Mouse (Mus musculus): ENCODE measurements around the gene Frat2. TPM values are rescaled to one million over a fixed set of nuclear protein-coding genes. Genes with fewer than 3 reads are reported as not detected.

Gene Frat2
- polyA plus RNA-seq (2015; fragmentation: Illumina TruSeq; extraction: RNeasy Lipid Tissue Mini Kit (QIAGEN cat#74804); ENCODE audit: insufficient read depth, low replicate concordance) = 6.5 TPM

DNA sequence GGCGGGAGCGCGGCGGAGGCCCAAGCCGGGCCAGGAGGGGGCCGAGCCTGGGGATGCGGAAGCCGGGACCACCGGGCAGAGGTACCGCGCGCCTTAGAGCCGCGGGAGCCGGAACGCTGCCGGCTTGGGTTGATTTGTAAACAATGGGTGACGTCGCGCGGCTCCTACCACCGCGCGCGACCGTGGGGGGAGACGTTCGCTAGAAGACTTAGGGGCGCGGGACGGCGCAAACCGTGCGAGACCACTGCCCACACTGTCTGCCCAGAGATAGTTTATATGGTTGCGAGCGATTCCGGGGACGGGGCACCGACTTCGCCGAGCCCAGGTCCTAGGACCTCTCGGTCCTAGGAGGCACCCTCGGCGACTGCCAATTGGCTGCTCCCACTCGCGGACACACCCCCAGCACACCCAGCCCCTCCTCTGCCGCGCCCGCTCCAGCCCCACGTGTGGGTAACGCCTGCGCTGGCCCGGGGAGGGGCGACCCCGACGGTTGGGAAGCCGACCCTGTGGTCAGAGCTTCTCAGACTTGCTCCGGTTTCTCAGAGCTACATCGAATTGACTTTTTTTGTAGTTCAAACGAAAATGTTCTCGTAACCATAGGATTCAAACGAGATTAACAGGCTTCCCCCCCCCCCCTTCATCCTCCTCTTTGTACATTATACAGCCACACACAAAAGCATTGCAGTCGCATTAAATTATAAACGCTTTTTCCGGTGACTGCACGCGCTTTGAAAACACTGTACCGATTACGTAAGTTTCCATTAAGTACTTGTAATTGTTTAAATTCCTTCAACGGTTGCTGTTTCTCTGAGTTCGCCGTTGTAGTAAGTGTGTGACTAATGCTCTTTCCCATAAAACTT lies at the start of gene Frat2:
TSS of gene Frat2 (minus strand) at position 141 of the 860 bp plus-strand sequence.

DNA sequence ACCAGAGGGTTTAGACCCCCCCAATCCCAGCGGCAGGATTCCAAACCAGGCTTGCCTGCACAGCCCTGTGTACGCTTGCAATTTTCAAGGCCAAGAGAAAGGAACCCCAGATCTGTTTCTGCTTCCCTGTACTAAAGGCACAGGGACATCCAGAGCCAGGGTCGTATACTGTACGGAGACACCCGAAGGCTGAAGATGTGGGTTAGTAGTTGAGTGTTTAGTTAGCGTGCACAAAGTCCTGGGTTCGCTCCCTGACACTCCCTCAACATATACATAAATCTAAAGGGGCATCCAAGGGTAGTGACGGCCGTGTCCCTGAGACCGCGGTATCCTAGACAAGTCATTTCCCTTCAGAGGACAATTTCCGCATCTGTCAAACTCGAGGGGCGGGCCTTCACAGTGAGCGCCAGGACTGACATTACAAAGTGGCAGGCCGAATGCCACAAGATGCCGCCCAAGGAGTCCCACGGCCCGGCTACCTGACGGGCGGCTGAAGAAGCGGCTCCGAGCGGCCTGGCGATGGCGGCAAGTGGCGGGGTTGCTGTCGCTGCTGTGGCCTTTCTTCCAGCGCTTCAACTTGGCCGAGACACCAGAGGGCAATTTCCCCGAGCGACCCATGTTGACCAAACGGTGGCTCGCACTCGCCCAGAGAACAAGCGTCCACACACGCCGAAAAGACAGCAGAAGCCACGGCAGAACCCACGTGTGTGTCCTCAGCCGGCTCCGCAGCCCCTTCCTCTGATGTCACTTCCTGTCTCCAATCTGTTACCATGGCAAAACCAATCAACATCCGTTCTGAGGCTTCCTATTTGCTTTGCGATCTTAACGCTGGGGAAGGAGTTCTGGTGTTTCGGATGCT lies 47.8 kb upstream of the Frat2 start, which contains the start of gene Rrp12:
TSS of gene Rrp12 (minus strand) at position 714 of the 859 bp plus-strand sequence.

GRCm38 (mm10) chr19:41829381-41830105 lies 18.4 kb downstream of the Frat2 start, which contains the start of gene Frat1:
Frat1 (plus strand) TSS chr19:41829970.

DNA sequence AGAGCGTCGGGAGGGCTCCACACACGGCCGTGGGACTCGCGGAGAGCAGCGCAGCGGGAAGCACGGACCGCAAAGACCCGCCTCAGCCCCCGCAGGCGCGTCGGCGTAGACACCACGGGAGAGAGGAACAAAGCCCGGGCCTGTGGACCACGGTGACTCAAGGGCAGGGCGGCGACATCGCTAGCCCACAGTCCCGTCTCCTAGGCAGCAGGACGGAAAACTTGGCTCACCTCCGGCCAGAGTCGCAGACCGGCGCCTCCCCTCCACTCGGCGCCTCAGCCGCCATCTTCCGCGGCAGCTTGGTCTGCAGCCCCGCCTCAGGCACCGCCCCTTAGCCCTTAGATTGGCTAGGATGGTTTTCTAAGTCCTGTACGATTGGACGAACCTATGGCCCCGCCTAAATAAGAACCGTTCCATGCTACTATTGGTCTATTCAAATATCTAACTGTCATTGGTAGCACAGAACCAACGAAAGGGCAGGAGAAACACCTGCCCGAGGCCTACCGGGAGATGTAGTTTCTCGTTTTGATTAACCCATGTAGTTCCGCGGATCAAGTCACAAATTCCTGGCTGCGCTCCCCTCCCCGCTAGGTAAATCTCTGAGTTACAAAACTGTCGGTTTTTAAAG lies 46.1 kb downstream of the Frat2 start, which contains the start of gene Arhgap19:
TSS of gene Arhgap19 (minus strand) at position 306 of the 628 bp plus-strand sequence.

Other genes starting within 250 kb of the Frat2 start
- 0.59 TPM for gene Slit1, start 104.5 kb downstream of the Frat2 start, polyA plus RNA-seq (2015; fragmentation: Illumina TruSeq; extraction: RNeasy Lipid Tissue Mini Kit (QIAGEN cat#74804); ENCODE audit: insufficient read depth, low replicate concordance)
- 21.3 TPM for gene Arhgap19, start 46.1 kb downstream of the Frat2 start, polyA plus RNA-seq (2015; fragmentation: Illumina TruSeq; extraction: RNeasy Lipid Tissue Mini Kit (QIAGEN cat#74804); ENCODE audit: insufficient read depth, low replicate concordance)
- gene Frat1, start 18.2 kb downstream of the Frat2 start, polyA plus RNA-seq (2015; fragmentation: Illumina TruSeq; extraction: RNeasy Lipid Tissue Mini Kit (QIAGEN cat#74804); ENCODE audit: insufficient read depth, low replicate concordance) = 5.9 TPM
- 6.1 TPM for gene Rrp12, start 48.0 kb upstream of the Frat2 start, polyA plus RNA-seq (2015; fragmentation: Illumina TruSeq; extraction: RNeasy Lipid Tissue Mini Kit (QIAGEN cat#74804); ENCODE audit: insufficient read depth, low replicate concordance)
- 103 TPM for gene Pgam1, start 63.8 kb upstream of the Frat2 start, polyA plus RNA-seq (2015; fragmentation: Illumina TruSeq; extraction: RNeasy Lipid Tissue Mini Kit (QIAGEN cat#74804); ENCODE audit: insufficient read depth, low replicate concordance)
- 43.0 TPM for gene Exosc1, start 85.3 kb upstream of the Frat2 start, polyA plus RNA-seq (2015; fragmentation: Illumina TruSeq; extraction: RNeasy Lipid Tissue Mini Kit (QIAGEN cat#74804); ENCODE audit: insufficient read depth, low replicate concordance)
- 57.5 TPM for gene Zdhhc16, start 85.3 kb upstream of the Frat2 start, polyA plus RNA-seq (2015; fragmentation: Illumina TruSeq; extraction: RNeasy Lipid Tissue Mini Kit (QIAGEN cat#74804); ENCODE audit: insufficient read depth, low replicate concordance)
- gene Mms19, start 133.0 kb upstream of the Frat2 start, polyA plus RNA-seq (2015; fragmentation: Illumina TruSeq; extraction: RNeasy Lipid Tissue Mini Kit (QIAGEN cat#74804); ENCODE audit: insufficient read depth, low replicate concordance) = 44.2 TPM
- 2.3 TPM for gene Ubtd1, start 133.6 kb upstream of the Frat2 start, polyA plus RNA-seq (2015; fragmentation: Illumina TruSeq; extraction: RNeasy Lipid Tissue Mini Kit (QIAGEN cat#74804); ENCODE audit: insufficient read depth, low replicate concordance)
- gene Ankrd2, start 187.9 kb upstream of the Frat2 start, polyA plus RNA-seq (2015; fragmentation: Illumina TruSeq; extraction: RNeasy Lipid Tissue Mini Kit (QIAGEN cat#74804); ENCODE audit: insufficient read depth, low replicate concordance) = 1.9 TPM
- 1.3 TPM for gene Hoga1, start 197.5 kb upstream of the Frat2 start, polyA plus RNA-seq (2015; fragmentation: Illumina TruSeq; extraction: RNeasy Lipid Tissue Mini Kit (QIAGEN cat#74804); ENCODE audit: insufficient read depth, low replicate concordance)
- 0.23 TPM for gene 4933411K16Rik, start 204.1 kb upstream of the Frat2 start, polyA plus RNA-seq (2015; fragmentation: Illumina TruSeq; extraction: RNeasy Lipid Tissue Mini Kit (QIAGEN cat#74804); ENCODE audit: insufficient read depth, low replicate concordance)
- 0.28 TPM for gene Morn4, start 238.2 kb upstream of the Frat2 start, polyA plus RNA-seq (2015; fragmentation: Illumina TruSeq; extraction: RNeasy Lipid Tissue Mini Kit (QIAGEN cat#74804); ENCODE audit: insufficient read depth, low replicate concordance)
- gene Pi4k2a, start 242.3 kb upstream of the Frat2 start, polyA plus RNA-seq (2015; fragmentation: Illumina TruSeq; extraction: RNeasy Lipid Tissue Mini Kit (QIAGEN cat#74804); ENCODE audit: insufficient read depth, low replicate concordance) = 19.3 TPM

Measured in spleen, adult 10 weeks (tissue).